ENCODE assay signal across 15 mouse cellular contexts in the genomic region with DNA sequence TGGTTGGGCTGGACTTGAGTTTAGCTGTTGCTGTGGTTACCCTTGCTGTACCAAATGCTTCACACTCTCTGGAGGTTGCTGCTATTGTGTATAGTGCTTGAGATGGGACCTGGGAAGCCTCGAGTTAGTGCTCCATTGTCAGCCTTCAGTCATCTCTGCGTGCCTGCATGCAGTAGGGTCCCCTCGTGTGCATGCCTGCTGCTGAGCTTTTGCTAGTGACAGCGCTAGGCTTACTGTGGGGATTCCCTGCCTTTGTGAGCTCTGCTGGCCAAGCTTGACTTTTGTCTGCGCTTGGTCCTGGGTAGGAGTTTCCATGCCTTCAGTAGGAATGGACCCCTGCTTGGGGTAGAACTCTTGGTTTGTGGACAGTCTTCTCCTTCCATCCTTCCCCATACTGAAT.
"Had no signal": no experiment of that assay in that cellular context is flagged by ENCODE, and none has a peak within 500 bp of the region (broad histone marks: within the 10 kb centered on the region; RNA-seq: fewer than 3 reads in every experiment).

No protein-coding gene starts in this region.

- H3K27me3 ChIP-seq: limb, embryonic 12.5 days; liver, embryonic 13.5 days; lung, embryonic 15.5 days; stomach, embryonic 15.5 days had no signal

- H3K9me3 ChIP-seq: limb, embryonic 12.5 days; liver, embryonic 13.5 days; lung, embryonic 15.5 days; stomach, embryonic 15.5 days had no signal

- H3K4me3 ChIP-seq: limb, embryonic 12.5 days; liver, embryonic 13.5 days; lung, embryonic 15.5 days; stomach, embryonic 15.5 days had no signal

- DNase-seq: kidney, adult 8-10 months; kidney, postnatal 25 days; liver; liver, embryonic 13.5 days; liver, postnatal 0 days; lung, postnatal 14 days; right cerebral cortex, postnatal 4 days; spleen, adult 18-20 months; thymus, adult 2 months; thymus, postnatal 25 days had no signal

- H3K4me2 ChIP-seq: limb, embryonic 12.5 days; liver, embryonic 13.5 days; lung, embryonic 15.5 days; stomach, embryonic 15.5 days had no signal

- H3K4me1 ChIP-seq: limb, embryonic 12.5 days; stomach, embryonic 15.5 days had no signal

- ATAC-seq: intestine, postnatal 0 days; liver, postnatal 0 days had no signal

- H3K9ac ChIP-seq: limb, embryonic 12.5 days; liver, embryonic 13.5 days; liver, postnatal 0 days; lung, embryonic 15.5 days; stomach, embryonic 15.5 days had no signal

- H3K27ac ChIP-seq: limb, embryonic 12.5 days; liver, embryonic 13.5 days; lung, embryonic 15.5 days; macrophage; stomach, embryonic 15.5 days had no signal

- H3K36me3 ChIP-seq: limb, embryonic 12.5 days; liver, embryonic 13.5 days; lung, embryonic 15.5 days; stomach, embryonic 15.5 days had no signal
